Mouse (Mus musculus) liver, embryonic 14.5 days (tissue): ENCODE results near the gene Notum.

ENCODE experiments used
- CTCF ChIP-seq: IDR thresholded peaks from 2 replicates; pipeline ENCODE4 v1.5.1; 2016; ENCODE audit warnings: antibody characterized with exemption, low read depth, control low read depth
- EP300 ChIP-seq: IDR thresholded peaks from 2 replicates; pipeline ENCODE4 v1.6.1; 2016; ENCODE audit warnings: antibody characterized with exemption, low read depth

- no peak for TF ChIP-seq CTCF
- TF ChIP-seq EP300: peak; percentile 31; the same call in 1 of the 2 replicates
Measured at GRCm38 (mm10) chr11:120617519-120618112, 43.4 kb downstream of the Notum start, which contains the start of gene Pcyt2.
